Mouse (Mus musculus): ENCODE results near the gene Cmtm7. TPM values are rescaled to one million over a fixed set of nuclear protein-coding genes. Genes with fewer than 3 reads are reported as not detected.

Cmtm7 gene
- polyA plus RNA-seq, 1 experiment from 2014 or later, result 25.6 TPM

DNA sequence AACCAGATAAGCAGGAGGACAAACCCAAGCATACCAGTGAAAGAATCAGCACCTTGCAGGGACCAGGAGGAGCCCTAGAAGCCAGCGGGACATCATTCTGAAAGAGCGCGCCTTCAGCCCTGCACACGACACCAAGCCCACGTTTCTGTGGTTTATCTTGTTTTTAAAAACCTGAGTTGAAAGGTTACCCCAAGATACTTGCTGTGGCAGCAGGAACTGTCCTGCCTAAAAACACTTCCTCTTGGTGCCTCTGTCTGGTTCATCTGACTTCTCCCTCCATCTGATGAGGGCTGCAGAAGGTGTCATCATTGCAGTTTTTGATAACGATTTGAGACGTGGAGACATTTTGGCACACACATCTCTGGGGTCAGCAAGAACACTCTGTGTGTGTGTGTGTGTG is 6.1 kb upstream of the Cmtm7 start:
- no peak overlapping the region for H3K9ac ChIP-seq (ENCODE audit: low read length)
- H3K4me2 ChIP-seq (ENCODE audit: low read length), result no peak overlapping the region
- H3K9me3 ChIP-seq (replicated peaks; ENCODE audit: control insufficient read depth, low read length), result no peaks in the 10 kb centered on the region
- ATAC-seq (no peak), DNase-seq (ENCODE audit: low spot score) (no peak)
- no peak overlapping the region for H3K27ac ChIP-seq (ENCODE audit: low read depth, low read length)
- H3K4me1 ChIP-seq (ENCODE audit: control insufficient read depth, insufficient read depth, low read length), result no peaks in the 10 kb centered on the region
- 95% methylated on average over 7 of the region's 7 CpGs for WGBS
- no peaks in the 10 kb centered on the region for H3K27me3 ChIP-seq (replicated peaks; ENCODE audit: control insufficient read depth, insufficient read depth, low read length)
- H3K36me3 ChIP-seq (ENCODE audit: control insufficient read depth, insufficient read depth, low read length), result no peaks in the 10 kb centered on the region
- no peak overlapping the region for H3K4me3 ChIP-seq (ENCODE audit: low read depth, low read length)

DNA sequence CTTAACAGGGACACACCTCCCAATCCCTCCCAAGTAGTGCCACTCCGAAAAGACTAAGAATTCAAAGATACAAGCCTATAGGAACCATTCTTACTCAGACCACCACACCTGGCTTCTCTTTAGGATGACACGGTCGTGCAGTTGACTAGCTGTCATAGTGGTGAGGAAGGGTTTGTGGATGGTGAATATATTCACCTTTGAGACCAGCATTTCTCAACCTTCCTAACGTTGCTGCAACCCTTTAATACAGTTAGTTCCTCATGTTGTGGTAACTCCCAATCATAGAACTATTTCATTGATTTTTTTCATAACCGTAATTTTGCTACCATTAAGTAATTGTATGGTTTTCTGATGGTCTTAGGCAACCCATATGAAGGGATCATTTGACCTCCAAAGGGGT is 5.5 kb upstream of the Cmtm7 start:
- DNase-seq (ENCODE audit: low spot score) (no peak), ATAC-seq (no peak)
- H3K36me3 ChIP-seq (ENCODE audit: control insufficient read depth, insufficient read depth, low read length), result no peaks in the 10 kb centered on the region
- H3K4me3 ChIP-seq (ENCODE audit: low read depth, low read length), result no peak overlapping the region
- no peaks in the 10 kb centered on the region for H3K9me3 ChIP-seq (replicated peaks; ENCODE audit: control insufficient read depth, low read length)
- WGBS, result 94% methylated on average over 5 of the region's 5 CpGs
- H3K4me2 ChIP-seq (ENCODE audit: low read length), result no peak overlapping the region
- no peak overlapping the region for H3K27ac ChIP-seq (ENCODE audit: low read depth, low read length)
- H3K9ac ChIP-seq (ENCODE audit: low read length), result no peak overlapping the region
- H3K4me1 ChIP-seq (ENCODE audit: control insufficient read depth, insufficient read depth, low read length), result no peaks in the 10 kb centered on the region
- no peaks in the 10 kb centered on the region for H3K27me3 ChIP-seq (replicated peaks; ENCODE audit: control insufficient read depth, insufficient read depth, low read length)

DNA sequence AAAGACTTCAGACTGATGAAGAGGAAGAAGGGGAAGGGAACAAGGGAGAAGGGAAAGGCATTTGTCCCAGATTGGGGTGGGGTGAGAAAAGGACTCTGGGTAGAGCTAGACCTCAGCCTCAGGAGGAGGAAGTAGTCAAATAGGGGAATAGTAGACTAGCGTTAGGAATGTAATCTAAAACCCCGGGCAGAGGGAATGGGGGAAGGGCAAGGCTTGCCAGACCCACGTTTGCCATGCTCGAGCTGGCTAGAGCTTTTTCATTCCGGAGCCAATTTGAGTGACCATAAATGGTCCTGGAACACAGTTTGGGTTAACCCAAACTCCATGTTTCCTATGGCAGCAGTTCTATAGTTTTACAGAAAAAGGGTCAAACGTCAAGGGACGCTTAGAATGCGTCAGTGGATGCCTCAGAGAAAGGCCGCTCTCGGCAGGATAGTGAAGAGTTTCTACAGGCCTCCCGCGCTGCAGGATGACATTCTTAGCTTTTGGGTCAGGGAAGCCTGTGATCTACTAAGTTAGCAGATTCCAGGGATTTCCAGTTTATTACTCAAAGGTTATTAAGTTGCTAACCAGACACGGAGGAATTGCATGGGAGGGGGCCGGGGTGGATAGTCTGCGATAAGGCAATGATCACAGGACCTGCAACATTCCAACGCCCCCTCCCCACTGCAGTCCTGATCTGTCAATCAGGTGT is 3.9 kb upstream of the Cmtm7 start:
- Histone ChIP-seq H3K36me3 (ENCODE audit: control insufficient read depth, insufficient read depth, low read length) (no peaks in the 10 kb centered on the region), H3K4me1 (ENCODE audit: control insufficient read depth, insufficient read depth, low read length) (peaks cover 6% of the 10 kb centered on the region; the same call in 1 of the 2 replicates), H3K4me3 (ENCODE audit: low read depth, low read length) (no peak overlapping the region), H3K9me3 (replicated peaks; ENCODE audit: control insufficient read depth, low read length) (no peaks in the 10 kb centered on the region), H3K27me3 (replicated peaks; ENCODE audit: control insufficient read depth, insufficient read depth, low read length) (no peaks in the 10 kb centered on the region), H3K4me2 (ENCODE audit: low read length) (no peak overlapping the region), H3K9ac (ENCODE audit: low read length) (no peak overlapping the region), H3K27ac (ENCODE audit: low read depth, low read length) (no peak overlapping the region)
- DNase-seq (ENCODE audit: low spot score), result no peak
- WGBS, result 18% methylated on average over 16 of the region's 16 CpGs
- ATAC-seq, result no peak

DNA sequence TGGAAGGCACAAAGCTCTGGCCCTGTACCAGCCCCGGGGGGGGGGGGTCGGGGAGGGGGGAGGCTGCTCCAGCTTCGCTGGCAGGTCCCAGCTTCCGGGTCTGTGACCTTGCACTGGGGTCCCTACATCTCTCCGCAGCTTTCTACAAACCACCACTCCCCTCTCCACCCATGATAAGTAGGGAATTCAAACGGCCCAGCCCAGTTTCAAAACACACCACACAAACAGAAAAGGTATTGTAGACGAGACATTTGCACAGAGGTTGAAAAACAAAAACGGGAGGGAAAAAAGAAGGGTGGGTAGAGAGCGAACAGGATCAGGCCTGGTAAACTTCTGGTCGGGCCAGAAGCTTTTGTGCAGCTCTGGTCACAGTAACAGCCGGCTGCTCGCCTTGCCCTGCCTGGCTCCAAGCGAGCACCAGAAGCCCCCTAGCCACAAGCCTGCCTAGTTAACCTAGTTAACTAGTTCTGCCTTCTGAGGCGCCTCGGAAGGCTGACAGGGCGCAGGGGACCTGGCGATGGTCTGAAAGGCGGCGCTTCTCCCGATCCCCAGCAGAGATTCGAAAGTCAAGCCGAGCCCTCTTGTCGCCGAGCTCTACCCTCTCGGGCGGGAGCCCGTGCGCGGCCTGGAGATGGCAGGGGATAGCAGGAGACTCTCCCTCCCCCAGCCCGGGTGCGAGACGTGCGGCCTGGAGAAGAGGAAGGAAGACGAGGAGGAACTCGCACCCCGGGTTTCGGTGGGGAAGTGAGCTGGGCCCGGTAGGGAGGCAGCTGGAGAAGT is 720 bp downstream of the Cmtm7 start:
- Histone ChIP-seq H3K4me1 (ENCODE audit: control insufficient read depth, insufficient read depth, low read length) (peaks cover 11% of the 10 kb centered on the region), H3K27ac (ENCODE audit: low read depth, low read length) (no peak overlapping the region), H3K36me3 (ENCODE audit: control insufficient read depth, insufficient read depth, low read length) (no peaks in the 10 kb centered on the region), H3K9me3 (replicated peaks; ENCODE audit: control insufficient read depth, low read length) (no peaks in the 10 kb centered on the region), H3K4me3 (ENCODE audit: low read depth, low read length) (peak overlapping the region; percentile 46), H3K4me2 (ENCODE audit: low read length) (peak overlapping the region; percentile 98), H3K27me3 (replicated peaks; ENCODE audit: control insufficient read depth, insufficient read depth, low read length) (no peaks in the 10 kb centered on the region), H3K9ac (ENCODE audit: low read length) (peak overlapping the region; percentile 71)
- DNase-seq (ENCODE audit: low spot score) (peak; percentile 43), ATAC-seq (peak; percentile 62)
- WGBS, result under 1% methylated on average over 38 of the region's 38 CpGs

DNA sequence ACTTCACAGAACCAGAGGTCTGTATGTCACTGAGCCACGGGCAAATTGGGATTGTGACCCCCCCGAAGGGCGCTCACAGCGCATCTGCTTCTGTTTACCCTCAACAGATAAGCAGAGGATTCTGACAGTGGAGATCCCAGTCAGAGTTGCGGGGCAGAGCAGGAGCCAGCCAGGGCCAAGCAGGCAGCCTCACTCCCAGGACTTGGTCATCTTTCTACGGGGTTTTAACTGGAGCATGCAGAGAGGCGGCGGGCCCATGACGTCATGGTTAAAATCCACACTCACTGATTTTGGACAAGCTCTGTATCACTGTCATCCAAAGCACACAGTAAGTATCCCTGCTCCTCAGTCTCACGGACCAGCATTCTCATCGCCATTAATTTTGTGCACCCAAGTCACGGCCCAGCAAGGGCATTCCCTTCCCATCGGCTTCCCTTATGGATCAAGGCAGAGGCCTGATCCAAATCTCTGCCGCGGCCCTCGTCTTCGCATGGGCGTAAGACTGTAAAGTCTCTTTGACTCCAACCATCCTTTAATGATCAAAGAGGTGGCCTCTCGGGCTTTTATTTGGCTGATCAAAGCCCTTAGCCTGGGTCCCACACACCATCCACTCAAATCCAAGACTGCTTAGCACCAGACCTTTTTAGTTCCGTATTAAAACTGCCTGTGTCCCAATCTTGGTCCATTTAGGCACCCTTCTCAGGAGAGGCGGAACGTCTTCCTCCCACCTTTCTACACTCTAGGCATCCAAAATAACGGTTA is 1.5 kb downstream of the Cmtm7 start:
- Histone ChIP-seq H3K27ac (ENCODE audit: low read depth, low read length) (no peak overlapping the region), H3K4me1 (ENCODE audit: control insufficient read depth, insufficient read depth, low read length) (peaks cover 11% of the 10 kb centered on the region), H3K4me2 (ENCODE audit: low read length) (peak overlapping the region; percentile 98), H3K27me3 (replicated peaks; ENCODE audit: control insufficient read depth, insufficient read depth, low read length) (no peaks in the 10 kb centered on the region), H3K36me3 (ENCODE audit: control insufficient read depth, insufficient read depth, low read length) (no peaks in the 10 kb centered on the region), H3K4me3 (ENCODE audit: low read depth, low read length) (peak overlapping the region; percentile 46), H3K9ac (ENCODE audit: low read length) (peak overlapping the region; percentile 71), H3K9me3 (replicated peaks; ENCODE audit: control insufficient read depth, low read length) (no peaks in the 10 kb centered on the region)
- 31% methylated on average over 23 of the region's 23 CpGs for WGBS
- DNase-seq (ENCODE audit: low spot score) (peak; percentile 25), ATAC-seq (peak; percentile 21; the same call in 1 of the 2 replicates)

DNA sequence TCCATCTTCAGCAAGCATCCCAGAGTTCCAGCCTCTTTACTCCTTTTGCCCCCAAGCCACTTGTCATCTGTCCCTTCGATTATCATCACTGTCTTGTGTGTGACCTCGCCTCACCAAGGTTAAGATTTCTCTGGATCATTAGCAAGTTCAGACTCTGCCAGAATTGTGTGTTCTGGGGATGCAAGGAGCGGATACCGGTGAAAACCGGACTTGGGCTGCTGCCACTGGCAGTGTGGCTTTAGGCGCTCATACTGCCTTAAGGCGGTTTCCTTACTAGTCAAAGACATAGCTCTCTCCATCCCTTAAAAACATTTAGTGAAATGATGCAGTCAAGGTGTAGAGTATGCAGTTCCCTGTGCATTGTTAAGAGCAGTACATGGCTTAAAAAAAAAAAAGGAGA is 2.8 kb downstream of the Cmtm7 start:
- no peaks in the 10 kb centered on the region for H3K9me3 ChIP-seq (replicated peaks; ENCODE audit: control insufficient read depth, low read length)
- H3K27me3 ChIP-seq (replicated peaks; ENCODE audit: control insufficient read depth, insufficient read depth, low read length), result no peaks in the 10 kb centered on the region
- DNase-seq (ENCODE audit: low spot score), result no peak
- H3K27ac ChIP-seq (ENCODE audit: low read depth, low read length), result no peak overlapping the region
- 90% methylated on average over 7 of the region's 7 CpGs for WGBS
- ATAC-seq, result no peak
- H3K4me1 ChIP-seq (ENCODE audit: control insufficient read depth, insufficient read depth, low read length), result peaks cover 11% of the 10 kb centered on the region
- no peak overlapping the region for H3K4me2 ChIP-seq (ENCODE audit: low read length)
- H3K4me3 ChIP-seq (ENCODE audit: low read depth, low read length), result no peak overlapping the region
- H3K9ac ChIP-seq (ENCODE audit: low read length), result no peak overlapping the region
- H3K36me3 ChIP-seq (ENCODE audit: control insufficient read depth, insufficient read depth, low read length), result no peaks in the 10 kb centered on the region

GRCm38 (mm10) chr9:114778047-114778390 is 3.6 kb downstream of the Cmtm7 start:
- Histone ChIP-seq H3K27ac (ENCODE audit: low read depth, low read length) (no peak overlapping the region), H3K4me3 (ENCODE audit: low read depth, low read length) (no peak overlapping the region), H3K36me3 (ENCODE audit: control insufficient read depth, insufficient read depth, low read length) (no peaks in the 10 kb centered on the region), H3K9ac (ENCODE audit: low read length) (no peak overlapping the region), H3K27me3 (replicated peaks; ENCODE audit: control insufficient read depth, insufficient read depth, low read length) (no peaks in the 10 kb centered on the region), H3K4me1 (ENCODE audit: control insufficient read depth, insufficient read depth, low read length) (peaks cover 11% of the 10 kb centered on the region), H3K4me2 (ENCODE audit: low read length) (no peak overlapping the region), H3K9me3 (replicated peaks; ENCODE audit: control insufficient read depth, low read length) (no peaks in the 10 kb centered on the region)
- no peak for DNase-seq (ENCODE audit: low spot score)
- ATAC-seq, result no peak
- 89% methylated on average over 7 of the region's 7 CpGs for WGBS

- Histone ChIP-seq H3K27me3 (replicated peaks; ENCODE audit: control insufficient read depth, insufficient read depth, low read length) (no peaks in the 10 kb centered on the region), H3K9ac (ENCODE audit: low read length) (no peak overlapping the region), H3K4me3 (ENCODE audit: low read depth, low read length) (no peak overlapping the region), H3K4me2 (ENCODE audit: low read length) (no peak overlapping the region), H3K27ac (ENCODE audit: low read depth, low read length) (no peak overlapping the region), H3K36me3 (ENCODE audit: control insufficient read depth, insufficient read depth, low read length) (no peaks in the 10 kb centered on the region), H3K9me3 (replicated peaks; ENCODE audit: control insufficient read depth, low read length) (no peaks in the 10 kb centered on the region), H3K4me1 (ENCODE audit: control insufficient read depth, insufficient read depth, low read length) (peaks cover 11% of the 10 kb centered on the region)
- DNase-seq (ENCODE audit: low spot score) (no peak), ATAC-seq (no peak)
- 91% methylated on average over 6 of the region's 6 CpGs for WGBS
Observed at GRCm38 (mm10) chr9:114777178-114778046, 4.2 kb downstream of the Cmtm7 start.

Data from forebrain, embryonic 14.5 days (tissue).